Mouse (Mus musculus) telencephalon, adult 2 months (tissue): Measurements from ENCODE around the gene Sptlc3.
A peak's percentile ranks its signal among the peaks of the same experiment; 100 is the strongest.

Experiments used
- DNase-seq: peaks from one replicate; pipeline ENCODE4 v3.0.0-alpha.2; 2011; ENCODE audit warnings: low read depth, low spot score

The Sptlc3 gene

DNA sequence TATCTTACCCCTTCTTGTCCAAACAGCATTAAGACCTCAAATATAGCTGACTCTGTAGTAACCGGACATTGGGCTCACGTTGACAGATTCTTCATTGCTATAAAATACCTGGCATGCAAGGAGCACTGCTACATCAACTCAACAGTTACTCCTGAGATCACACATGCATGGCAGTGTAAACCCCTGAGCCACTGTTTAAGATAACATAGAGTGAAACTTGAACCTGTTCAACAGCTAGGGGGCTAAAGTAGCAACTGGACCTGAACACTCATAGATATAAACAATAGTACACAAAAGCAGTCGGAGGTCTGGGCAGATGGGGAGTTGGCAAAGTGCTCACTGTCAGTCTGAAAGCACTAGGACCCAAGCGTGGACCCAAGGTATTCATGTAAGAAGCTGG lies 140.8 kb downstream of the Sptlc3 start:
- DNase-seq = no peak

DNA sequence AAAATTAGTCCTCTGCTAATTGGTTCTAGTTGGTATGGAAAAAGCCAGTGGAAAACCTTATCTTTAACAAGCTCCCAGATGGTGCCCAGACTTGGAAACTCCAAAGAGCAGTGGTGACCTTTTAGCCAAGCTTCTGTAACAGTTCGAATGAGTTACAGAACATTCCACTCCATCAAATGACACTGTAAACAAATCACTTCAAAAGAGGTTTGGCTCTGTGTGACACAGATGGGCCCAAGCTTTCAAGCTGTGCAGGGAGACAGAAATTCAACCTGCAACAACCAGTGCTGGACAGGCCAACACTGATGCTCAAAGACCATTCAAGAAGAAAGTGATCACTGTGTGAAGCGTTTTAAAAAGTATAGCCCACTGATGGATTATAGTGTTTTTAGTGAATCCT lies 144.1 kb downstream of the Sptlc3 start:
- no peak for DNase-seq

DNA sequence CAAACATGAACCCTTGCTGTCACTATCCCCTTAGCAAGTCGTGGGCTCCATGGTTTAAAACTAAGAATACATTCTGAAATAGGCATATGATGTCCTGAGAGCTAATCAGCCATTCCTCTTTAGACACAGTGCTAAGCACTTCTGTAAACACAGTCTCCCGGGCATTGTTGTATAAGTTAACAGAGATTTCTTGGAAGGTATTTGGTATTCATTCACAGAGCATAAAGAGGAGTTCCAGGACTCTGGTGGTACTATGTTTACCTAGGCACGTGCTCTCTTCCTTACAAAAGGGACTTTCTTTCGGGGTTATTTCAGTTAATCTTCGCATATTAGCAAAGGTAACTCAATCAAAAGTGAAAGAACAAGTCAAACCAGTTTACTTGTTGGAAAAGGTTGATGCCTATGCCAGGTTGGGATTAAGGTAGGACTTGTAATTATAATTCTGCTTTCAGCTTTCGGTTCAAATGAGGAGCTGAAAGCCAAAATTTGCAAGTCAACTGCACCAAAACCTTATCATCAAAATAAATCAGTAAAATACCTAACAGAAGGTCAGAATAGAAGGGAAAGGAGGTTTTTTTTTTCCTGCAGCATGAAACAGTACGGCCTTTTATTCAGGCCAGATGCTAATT lies 148.2 kb downstream of the Sptlc3 start:
- DNase-seq = no peak

GRCm38 (mm10) chr2:139649518-139649917 lies 155.8 kb downstream of the Sptlc3 start:
- peak; percentile 60 for DNase-seq

DNA sequence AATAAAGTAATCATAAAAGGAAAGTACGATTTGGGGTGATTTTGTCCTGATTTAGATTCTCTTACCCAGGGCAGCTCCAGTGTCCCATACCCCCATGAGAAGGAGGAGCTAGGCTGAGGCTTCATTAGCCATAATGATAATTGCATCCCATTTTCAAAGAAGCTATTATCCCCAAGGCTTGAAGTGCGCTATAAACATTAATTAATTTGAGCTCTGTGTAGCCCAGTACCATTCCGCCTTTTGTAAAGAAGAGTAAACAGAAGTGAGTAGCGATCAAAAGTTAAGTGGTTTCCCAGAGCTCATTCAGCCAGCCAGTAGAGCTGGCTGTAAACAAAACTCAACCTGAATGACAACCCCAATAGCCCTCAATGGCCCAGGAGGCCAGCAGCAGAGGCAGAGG lies 163.0 kb downstream of the Sptlc3 start:
- DNase-seq = no peak

DNA sequence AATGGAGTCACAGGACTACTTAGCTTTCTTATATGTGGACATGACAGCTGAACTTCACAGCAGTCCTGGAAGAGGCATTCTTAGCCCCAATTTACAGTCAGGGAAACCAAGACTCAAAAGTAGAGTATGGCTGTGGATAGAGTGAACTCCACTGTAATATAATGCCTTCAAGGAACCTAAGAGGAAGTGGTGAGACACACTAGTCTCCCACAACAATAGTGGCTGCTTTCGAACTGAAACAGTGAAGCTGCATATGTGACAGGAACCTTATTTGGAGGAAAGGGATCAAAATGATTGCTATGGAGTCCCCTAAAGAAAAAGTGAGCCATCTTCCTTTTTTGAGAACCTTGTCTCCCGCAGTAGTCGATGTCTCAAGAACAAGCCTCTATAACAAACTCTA lies 178.1 kb downstream of the Sptlc3 start:
- DNase-seq = no peak

DNA sequence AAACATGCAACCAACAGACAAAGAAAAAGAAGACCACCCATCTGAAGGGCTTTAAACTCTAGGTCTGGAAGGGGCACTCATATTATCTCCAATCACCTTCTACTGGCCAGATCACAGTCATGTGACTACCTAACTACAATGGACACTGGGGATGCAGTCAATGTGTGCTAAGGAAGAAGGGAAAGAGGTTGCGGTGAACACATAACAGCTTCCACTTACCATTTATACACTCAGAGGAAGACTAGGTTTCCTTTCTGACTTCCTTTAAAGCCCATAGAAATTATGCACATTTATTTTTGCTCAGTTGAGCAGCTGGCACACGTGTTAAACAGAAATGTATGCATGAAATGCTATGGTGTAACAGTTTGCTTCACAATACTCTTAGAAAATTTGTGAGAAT lies 178.7 kb downstream of the Sptlc3 start:
- no peak for DNase-seq

- peak; percentile 80 for DNase-seq
These were observed 183.5 kb downstream of the Sptlc3 start for GRCm38 (mm10) chr2:139677065-139677762.

GRCm38 (mm10) chr2:139677809-139678274 lies 184.1 kb downstream of the Sptlc3 start, which contains the start of gene Ism1:
Ism1 (plus strand) TSS chr2:139678178.
- no peak for DNase-seq

DNA sequence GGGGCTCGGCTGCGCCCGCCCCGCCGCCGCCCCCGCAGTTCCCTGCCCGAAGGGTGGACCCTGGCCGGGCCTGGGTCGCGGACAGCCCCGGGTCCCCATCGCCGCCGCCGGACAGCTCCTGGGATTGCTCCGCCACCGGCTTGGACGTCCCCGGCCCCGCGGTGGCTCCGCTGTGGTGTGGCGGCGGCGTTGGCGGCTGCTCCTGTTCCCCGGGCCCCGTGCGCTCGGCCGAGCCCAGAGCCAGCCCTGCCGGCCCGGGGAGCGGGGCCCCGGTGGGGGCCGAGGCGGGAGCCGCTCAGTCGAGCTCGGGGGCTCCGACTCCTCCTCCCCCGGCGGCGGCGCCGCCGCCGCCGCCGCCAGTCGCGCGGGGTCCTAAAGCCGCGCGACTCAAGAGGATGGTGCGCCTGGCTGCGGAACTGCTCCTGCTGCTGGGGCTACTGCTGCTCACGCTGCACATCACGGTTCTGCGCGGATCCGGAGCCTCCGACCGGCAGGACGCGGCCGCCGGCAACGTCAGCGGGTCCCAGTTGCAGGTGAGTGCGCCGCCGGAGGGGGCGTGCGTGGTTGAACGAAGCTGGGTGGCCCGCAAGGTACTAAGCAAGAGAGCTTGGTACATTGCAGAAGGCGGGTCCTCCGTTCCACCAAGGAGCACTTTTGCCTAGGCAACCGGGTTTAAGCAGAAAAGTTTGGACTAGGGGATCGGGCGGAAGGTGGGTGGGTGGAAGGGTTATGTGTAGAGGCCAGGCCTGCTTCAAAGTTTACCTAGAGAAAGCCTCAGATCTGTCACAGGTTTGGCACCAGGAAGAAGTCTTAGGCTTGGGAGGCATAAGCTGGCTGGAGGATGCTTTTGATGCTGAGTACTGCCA lies 184.8 kb downstream of the Sptlc3 start:
- DNase-seq = peak; percentile 61

DNA sequence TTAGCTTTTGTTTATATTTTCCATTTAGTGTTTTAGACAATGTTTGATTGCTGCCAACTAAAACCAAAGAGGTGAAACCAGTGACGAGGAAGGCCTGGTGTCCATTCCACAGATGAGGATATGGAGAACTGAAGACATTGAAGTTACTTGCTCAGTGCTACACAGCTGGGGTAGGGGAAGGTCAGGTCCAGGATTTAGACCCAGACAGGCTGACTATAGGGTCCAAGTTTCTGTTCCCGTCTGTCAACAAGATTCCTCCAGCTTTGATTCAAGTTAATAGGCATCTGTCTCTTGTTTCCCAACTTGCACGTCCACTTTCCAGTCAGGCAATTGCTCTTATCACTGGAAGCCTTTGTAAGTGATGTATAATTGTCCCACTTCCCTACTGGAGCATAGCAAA lies 188.8 kb downstream of the Sptlc3 start:
- no peak for DNase-seq
